Mouse (Mus musculus): ENCODE data around the gene Gm26620.
A peak's percentile ranks its signal among the peaks of the same experiment; 100 is the strongest.

Gene Gm26620

DNA sequence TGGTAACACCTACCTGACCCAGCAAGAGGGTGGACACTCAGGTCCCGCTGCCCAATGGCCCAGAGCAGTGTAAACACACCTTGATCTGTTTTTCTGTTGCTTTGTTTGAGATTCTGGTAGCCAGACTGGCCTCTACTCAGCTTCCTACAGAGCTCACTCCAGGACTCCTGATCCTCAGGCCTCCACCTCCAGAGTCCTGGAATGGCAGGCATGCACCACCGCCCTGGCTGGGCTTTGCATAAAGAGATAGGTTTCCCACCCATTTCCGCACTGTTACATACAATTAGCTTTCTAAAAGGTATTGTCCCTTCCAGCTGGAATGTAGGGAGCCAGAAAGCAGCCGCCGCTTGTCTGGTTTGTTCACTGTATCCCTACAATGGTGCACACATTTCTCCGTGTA is 13.5 kb upstream of the Gm26620 start:
- DNase-seq (ENCODE audit: low spot score) = no peak

- no peak for DNase-seq (ENCODE audit: low spot score)
These were observed 12.9 kb upstream of the Gm26620 start for GRCm38 (mm10) chr1:170871961-170872360.

DNA sequence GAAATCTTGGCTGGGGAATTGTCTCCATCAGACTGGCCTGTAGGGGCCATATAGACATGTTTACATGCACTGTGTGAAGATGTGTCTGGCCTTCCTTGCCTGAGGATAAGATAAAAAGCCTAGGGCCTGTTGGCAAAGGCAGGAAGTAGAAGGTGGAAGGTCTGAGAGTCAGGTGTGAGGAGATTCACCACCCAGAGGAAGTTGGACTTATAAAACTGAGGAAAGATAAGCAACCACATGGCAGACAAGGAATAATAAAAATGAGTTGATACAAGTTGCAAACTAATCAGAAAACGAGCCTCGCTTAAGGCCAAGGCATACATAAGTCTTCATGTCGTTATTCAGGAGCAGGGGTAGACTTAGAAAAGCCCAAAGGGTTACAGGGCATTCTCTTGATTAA is 9.2 kb upstream of the Gm26620 start:
- no peak for DNase-seq (ENCODE audit: low spot score)

GRCm38 (mm10) chr1:170876906-170877305 is 8.0 kb upstream of the Gm26620 start:
- no peak for DNase-seq (ENCODE audit: low spot score)

DNA sequence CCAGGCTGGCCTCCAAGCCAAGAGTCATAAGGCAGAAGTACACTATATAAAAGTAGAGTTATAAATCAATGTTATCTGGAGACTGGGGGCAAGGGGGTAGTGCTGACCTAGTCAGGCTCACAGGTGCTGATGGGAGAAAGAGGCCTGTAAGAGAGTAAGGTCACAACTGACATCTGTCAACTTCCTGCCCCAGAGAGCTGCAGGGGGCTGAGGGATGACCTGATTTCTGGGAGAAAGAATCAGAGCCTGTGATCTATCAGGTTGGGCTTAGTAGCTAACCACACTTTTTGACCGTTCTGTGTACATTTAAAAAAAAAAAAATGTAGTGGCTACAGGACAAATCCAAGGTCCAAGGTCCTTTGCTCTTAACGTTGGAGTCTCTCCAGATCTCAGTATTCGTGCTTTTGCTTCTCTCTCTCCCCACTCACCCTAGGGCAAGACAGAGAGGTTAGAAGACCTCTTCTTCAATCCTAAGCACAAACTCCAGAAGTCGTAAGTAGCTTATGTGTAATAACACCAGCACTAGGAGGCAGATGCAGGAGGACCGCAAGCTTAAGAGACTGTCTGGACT is 1.9 kb upstream of the Gm26620 start:
- no peak for DNase-seq (ENCODE audit: low spot score)

GRCm38 (mm10) chr1:170884390-170884789 is 475 bp upstream of the Gm26620 start:
- no peak for DNase-seq (ENCODE audit: low spot score)

- no peak for DNase-seq (ENCODE audit: low spot score)
These were observed 1.2 kb downstream of the Gm26620 start for GRCm38 (mm10) chr1:170886044-170886458.

DNA sequence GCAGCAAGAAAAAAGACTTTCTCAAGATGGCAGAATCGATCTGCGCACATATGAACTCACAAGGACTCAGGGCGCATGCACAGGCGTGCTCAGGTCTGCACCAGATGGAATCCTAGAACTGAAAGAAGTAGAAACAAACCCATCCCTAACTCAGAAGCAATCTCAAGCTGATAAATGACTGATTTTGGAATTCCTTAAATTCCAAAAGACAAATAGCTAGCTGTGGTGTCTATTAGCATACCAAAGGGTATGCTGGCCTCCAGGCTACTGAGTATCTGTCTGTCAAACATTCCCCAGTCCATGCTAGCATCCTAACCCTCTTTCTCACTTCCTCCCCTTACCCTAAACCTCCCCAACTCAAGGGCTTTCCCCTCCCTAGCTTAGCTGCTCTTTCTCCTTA is 4.4 kb downstream of the Gm26620 start:
- DNase-seq (ENCODE audit: low spot score) = no peak

DNA sequence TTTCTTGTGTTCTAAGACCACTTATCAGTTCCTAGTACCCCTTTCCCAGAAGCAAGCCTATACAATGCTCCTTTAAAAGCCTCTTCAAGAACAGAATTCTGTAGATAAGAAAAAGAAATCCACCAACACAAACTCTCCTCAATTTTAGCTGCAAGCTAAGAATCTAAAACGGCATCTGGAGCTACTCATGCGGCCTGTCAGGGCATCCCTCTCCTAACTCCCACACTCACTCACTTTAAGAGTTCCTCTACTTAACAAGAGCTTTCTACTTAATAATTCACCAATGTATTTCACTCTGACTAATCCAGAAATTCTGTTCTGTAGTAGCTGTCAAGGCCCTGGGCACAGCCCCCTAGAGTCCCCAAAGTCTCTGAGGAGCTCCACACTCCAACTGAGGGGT is 6.8 kb downstream of the Gm26620 start:
- DNase-seq (ENCODE audit: low spot score) = no peak

DNA sequence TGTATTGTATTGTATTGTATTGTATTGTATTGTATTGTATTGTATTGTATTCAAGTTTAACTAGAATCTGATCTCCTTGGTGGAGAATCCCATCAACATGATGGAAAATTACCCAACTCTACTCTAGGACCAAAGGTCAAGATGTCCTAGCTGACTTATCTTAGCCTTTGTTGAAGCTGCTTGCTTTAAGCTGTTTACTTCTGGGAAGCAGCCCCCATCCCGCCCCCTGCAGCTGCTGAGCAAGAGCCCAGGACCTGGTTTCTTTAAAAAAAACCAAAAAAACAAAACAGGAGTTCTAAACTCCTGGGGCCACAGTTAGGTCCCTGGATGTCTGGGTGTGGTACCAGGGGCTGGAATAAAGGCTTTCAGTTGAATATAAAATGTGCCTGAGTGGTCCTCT is 7.4 kb downstream of the Gm26620 start:
- no peak for DNase-seq (ENCODE audit: low spot score)

- no peak for DNase-seq (ENCODE audit: low spot score)
These were observed 10.0 kb downstream of the Gm26620 start for GRCm38 (mm10) chr1:170894603-170895602.

GRCm38 (mm10) chr1:170896651-170897281 is 11.9 kb downstream of the Gm26620 start:
- no peak for DNase-seq (ENCODE audit: low spot score)

- DNase-seq (ENCODE audit: low spot score) = no peak
These were observed 13.7 kb downstream of the Gm26620 start for GRCm38 (mm10) chr1:170898413-170899075.

- no peak for DNase-seq (ENCODE audit: low spot score)
These were observed 16.1 kb downstream of the Gm26620 start for GRCm38 (mm10) chr1:170900799-170901467.

DNA sequence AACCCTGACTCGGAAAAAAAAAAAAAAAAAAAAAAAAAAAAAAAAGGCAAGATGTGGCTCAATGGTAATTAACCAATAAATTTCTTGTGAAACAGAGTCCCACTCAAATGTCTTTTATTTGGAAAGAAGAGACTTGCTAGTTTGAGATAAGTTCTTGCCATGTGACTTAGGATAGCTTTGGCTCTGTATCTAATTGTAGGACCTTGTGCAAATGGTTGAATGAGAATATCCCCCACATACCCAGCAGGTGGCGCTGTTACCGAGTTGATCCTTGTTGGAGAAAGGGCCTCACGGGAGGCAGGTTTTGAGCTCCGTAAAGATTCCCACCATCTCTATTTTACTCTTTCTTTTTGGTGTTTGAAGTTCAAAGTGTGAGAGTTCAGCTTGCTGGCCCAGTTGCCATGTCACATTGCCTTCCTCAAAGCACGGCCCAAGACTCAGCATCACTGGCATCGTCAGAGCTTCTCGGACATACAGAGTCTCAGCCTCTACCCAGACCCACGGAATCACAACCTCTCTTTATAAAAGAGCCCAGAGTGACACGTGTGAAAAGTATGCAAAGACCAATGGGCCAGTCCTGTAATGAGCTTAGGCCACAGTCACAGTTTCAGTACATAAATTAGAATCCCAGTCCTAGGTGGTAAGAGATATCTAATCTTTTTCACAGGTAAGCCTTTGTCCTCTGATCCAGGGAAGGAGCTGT is 16.8 kb downstream of the Gm26620 start:
- peak; percentile 86 for DNase-seq (ENCODE audit: low spot score)

DNA sequence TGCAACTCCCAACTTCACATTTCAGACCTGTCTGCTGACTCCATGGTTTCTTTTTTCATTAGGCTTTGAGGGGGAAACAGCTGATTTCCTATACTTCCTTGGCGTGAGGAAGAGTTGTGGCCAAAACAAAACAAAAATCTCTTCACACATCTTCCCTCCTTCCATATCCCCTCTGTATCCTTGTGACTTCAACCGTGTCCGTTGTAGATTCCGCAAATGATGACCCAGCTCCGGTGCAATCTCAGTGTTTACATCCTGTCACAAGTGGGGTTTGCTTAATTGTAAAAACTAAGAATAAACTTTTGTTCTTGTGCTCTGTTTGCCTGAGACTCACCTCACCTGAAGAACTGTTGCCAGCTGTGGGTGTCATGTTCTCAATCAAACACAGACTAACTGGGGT is 18.6 kb downstream of the Gm26620 start:
- no peak for DNase-seq (ENCODE audit: low spot score)

GRCm38 (mm10) chr1:170907111-170907455 is 22.2 kb downstream of the Gm26620 start:
- DNase-seq (ENCODE audit: low spot score) = no peak

GRCm38 (mm10) chr1:170907456-170908191 is 22.8 kb downstream of the Gm26620 start:
- DNase-seq (ENCODE audit: low spot score) = peak; percentile 51

GRCm38 (mm10) chr1:170908341-170908740 is 23.5 kb downstream of the Gm26620 start:
- DNase-seq (ENCODE audit: low spot score) = no peak

GRCm38 (mm10) chr1:170911907-170912660 is 27.2 kb downstream of the Gm26620 start:
- DNase-seq (ENCODE audit: low spot score) = no peak

All from ovary, postnatal 36 days (tissue).